Mouse (Mus musculus): ENCODE results near the gene Usf3.

Gene Usf3

DNA sequence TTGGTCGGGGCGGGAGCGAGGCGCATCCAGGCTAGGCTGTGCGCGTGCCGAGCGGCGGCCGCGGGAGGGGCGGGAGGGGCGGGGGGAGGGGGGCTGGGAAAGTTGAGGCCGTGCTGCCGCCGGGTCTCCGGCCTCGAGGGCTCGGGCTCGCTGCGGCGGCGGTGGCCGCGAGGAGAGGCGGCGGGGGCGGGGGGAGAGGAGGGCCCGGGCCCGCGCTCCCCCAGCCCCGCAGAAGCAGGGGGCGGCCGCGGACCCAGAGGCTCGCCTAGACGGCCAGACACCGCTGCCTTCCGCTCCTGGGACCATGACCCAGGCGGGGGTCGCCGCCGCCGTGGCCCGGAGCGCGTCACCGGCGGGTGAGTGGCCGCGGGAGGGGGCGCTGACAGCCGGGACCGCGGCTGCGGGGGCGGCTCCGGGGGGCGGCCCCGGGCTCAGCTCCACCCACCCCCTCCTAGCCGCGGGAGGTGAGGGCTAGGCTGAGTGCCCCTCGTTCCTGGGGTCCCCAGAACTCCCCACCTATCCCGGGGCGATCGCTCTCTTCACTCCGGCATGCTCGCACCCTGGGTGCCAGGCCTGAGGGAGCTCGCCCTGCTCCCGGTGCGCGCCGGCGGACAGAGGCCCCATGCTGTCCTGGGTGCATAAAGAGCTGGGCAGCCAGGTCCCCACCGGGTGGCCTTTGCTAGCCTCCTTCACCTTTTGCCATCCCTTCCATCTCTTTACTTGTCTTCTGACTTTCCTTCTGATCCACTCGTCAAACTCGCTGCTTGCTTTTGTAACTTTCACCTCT lies at the start of gene Usf3:
Usf3 (plus strand) TSS at position 92 of the 787 bp plus-strand sequence.
- peak; percentile 79 to 92 for DNase-seq (ENCODE audit: inconsistent age in 2 of 2, low spot score in 1 of 2)

DNA sequence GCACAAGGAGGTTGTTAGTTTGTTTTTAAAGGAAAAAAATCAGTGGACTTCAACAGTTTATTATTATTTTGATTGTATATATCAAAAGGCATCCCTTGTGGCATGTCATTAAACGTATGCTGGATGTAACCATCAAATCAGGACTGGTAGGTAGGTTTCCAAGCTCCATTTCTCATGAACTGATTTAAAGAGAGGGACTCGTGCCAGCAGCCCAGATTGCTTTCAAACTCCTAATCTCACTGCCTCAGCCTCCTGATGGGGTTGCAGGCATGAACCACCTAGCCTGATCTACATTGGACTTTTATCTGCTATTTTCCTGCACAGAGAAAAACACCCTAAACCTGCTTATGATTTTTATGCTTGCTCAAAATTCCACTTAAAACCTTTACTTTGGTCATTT lies 49.3 kb upstream of the Usf3 start:
- no peak for DNase-seq (ENCODE audit: inconsistent age in 2 of 2, low spot score in 1 of 2)

DNA sequence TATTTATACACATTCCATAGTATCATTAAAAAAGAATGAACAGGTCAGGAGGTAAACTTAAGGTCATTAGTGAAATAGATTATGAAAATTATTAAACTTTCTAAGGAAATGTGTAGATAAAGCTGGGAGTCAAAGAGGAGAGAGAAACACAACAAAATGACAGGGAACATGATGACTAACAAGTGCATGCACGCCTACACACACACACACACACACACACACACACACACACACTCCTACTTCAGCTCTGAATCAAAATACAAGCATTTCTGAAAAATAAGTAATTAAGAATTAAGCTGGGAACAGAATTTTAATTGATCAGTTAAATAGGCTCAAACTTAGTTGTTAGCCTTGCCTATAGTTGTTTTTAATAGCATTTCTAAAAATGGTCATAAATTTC lies 48.3 kb upstream of the Usf3 start:
- no peak for DNase-seq (ENCODE audit: inconsistent age in 2 of 2, low spot score in 1 of 2)

DNA sequence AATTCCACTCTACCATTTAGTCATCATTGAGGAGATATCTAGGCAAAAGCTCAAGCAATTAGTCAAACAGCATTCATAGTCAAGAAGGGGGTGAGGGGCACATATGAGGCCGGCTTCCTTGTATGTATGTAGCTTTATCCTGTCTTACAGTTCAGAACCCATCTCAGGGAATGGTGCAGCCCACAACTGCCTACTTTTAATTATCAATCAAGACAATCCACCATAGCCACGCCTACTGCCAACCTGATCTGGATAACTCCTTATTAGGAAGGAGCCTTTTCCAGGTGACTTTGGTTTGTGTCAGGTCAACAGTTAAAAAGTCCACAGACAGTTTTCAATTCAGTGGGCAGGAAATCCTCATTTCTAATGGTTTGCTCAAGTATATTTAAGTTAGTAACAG lies 47.6 kb upstream of the Usf3 start:
- no peak for DNase-seq (ENCODE audit: inconsistent age in 2 of 2, low spot score in 1 of 2)

DNA sequence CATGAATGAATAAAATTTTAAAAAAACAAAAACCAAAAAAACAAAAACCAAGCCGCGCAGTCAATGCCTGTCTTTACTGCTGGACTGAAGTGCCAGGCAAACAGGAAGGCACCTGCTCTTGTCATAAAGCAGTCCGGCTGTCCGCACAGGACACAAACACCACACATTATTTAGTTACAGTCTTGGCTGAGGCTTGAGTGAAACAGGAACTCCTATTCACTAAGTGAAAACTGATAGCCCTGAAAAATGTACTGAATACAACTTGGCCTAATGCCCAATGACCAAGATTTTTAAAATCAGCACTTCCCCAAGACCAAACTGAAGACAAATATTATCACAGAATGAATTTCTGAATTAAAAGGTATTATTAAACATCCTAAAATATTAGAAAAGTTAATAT lies 46.6 kb upstream of the Usf3 start:
- no peak for DNase-seq (ENCODE audit: inconsistent age in 2 of 2, low spot score in 1 of 2)

DNA sequence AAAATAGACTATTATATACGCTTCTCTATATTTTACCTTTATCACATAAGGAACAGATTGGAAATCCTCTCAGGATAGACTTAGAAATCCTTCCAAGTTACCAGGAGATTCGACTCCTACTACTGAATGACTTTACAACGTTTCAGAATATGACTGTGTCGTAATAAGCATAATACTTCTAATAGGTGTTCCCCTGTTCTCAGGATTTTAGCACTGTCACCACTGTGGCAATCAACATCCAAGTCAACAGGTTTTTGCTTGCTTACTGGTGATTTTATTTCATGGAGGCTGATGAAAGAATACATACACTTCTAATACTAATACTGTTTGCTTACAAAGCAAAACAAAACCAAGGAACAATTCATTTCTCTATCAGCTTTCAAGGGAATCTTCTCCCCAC lies 40.7 kb upstream of the Usf3 start:
- peak in 1 of 2 experiments; percentile 13 for DNase-seq (ENCODE audit: inconsistent age in 2 of 2, low spot score in 1 of 2)

DNA sequence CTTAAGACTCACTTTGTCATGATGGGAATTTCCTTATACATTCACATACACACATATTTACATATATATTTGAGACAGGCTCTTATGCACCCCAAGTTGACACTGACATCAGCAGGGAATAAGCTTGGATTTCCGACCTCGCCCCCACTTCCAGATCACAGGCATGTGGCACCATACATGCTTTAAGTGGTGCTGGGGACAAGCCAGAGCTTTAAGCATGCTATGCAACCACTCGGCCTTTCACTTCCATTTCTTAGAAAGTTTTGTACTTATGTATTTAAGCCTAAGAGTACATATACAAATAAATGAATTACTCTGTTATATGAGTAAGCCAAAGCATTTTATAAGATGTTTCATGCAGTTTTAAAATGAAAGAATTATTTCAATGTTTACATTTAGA lies 39.9 kb upstream of the Usf3 start:
- DNase-seq (ENCODE audit: inconsistent age in 2 of 2, low spot score in 1 of 2), result peak in 1 of 2 experiments; percentile 15

DNA sequence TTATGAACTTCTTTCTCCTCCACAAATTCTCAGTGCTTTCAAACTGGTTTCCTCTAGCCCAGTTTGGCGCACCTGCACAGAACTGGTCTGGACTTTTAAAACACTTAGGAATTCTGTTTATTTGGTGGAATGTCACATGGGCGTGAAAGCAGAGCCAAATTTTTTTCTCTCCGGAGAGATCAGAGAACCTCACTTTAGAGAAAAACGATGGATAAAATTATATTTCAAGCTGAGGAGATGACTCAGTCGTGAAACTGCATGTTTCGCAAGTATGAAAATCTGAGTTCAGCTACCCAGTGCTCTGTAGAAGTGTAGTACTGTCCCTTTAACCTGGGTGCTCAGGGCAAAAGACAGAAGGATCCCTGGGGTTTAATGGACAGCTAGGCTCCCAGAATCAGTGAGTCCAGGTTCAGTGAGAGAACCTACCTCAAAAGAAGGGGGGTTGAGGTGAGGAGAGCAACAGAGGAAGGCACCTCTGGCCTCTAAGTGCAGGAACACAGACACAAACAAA lies 36.5 kb upstream of the Usf3 start:
- DNase-seq (ENCODE audit: inconsistent age in 2 of 2, low spot score in 1 of 2), result peak in 1 of 2 experiments; percentile 71

DNA sequence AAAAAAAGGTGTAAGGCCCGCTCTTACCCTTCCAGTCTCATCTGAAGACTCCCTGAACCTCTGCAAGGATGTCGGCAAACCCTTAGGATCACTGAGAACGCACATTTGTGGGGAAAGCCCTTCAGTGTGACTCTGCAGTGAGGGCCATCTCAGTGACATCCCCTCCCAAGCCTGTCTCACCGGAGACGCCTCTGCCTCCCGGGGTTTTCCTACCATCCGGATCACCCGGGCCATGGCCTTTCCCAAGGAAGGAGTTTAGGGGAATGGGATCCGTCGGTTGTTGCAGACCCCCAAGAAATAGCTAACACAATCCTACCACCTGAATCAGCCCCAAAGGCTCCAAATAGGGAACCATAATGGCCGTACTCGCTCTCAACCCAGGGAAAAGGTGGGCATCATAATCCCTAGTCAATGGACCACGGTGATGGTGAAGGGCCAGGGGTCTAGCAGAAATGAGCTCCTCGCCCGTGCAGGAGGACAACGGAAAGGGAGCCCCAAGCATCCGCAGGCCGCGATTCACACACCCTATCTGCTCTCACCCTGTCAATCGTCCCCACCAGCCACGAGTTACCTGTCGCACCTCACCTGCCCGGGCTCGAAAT lies 34.6 kb upstream of the Usf3 start:
- no peak for DNase-seq (ENCODE audit: inconsistent age in 2 of 2, low spot score in 1 of 2)

DNA sequence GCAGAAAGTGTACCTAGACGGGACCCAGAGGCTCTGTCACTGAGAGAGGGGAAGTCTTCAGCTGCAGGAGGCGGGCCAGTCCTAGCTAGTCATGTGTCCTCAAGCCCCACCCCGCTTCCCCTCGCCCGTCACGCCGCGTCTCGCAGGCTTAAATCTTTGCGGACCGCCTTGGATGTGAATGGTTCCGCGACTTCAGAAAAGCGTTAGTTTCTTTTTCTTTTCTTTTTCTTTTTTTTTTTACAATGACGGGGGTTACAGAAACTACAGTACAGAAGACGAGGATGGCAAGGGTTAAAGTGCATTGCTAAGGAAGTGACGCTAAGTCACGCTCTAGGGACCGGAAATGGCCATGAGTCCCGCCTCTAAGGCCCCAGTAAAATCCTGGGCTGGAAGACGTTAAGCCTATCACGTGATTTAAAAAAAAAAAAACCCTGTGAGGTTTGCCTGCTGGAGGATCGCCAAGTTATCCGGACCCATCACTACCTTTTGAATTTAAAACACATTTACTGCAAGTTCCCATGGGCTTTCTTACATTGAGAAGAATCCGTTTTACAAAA lies 34.0 kb upstream of the Usf3 start:
- DNase-seq (ENCODE audit: inconsistent age in 2 of 2, low spot score in 1 of 2), result peak; percentile 91 to 97

DNA sequence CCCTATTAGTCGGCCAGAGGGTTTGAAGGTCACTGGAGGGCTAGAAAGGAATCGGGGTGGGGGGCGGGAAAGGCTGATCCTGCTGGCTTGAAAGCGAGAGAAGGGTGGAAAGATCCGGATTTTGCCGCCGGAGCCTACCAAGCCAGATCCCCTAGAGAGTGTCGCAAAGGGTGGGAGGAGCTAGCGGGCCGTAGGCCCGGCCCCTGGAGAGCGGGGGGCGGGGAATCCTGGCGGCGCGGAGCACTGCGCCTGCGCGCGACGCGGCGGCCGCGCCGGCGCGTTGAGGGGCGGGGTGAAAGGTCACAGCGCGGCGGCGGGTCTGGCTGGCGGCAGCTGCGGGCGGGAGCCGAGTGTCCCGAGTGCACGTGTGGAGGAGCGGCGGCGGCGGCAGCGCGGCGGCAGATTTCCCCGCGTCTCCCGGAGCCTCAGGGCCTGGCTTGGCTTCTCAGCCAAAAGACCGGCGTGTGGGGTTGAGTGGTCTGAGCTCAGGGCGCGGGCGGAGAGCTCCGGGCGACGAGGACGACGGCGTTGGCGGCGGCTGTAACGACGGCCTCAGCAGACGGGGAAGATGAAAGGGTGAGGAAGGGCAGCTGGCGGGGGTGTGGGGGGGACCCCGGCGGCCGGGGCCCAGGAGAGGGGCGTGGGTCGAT lies 33.4 kb upstream of the Usf3 start, which contains the start of the genes Atp6v1a and Naa50:
Atp6v1a (minus strand) TSS at position 170 of the 650 bp plus-strand sequence.
Naa50 (plus strand) TSS at position 295 of the 650 bp plus-strand sequence.
- peak; percentile 94 to 98 for DNase-seq (ENCODE audit: inconsistent age in 2 of 2, low spot score in 1 of 2)

DNA sequence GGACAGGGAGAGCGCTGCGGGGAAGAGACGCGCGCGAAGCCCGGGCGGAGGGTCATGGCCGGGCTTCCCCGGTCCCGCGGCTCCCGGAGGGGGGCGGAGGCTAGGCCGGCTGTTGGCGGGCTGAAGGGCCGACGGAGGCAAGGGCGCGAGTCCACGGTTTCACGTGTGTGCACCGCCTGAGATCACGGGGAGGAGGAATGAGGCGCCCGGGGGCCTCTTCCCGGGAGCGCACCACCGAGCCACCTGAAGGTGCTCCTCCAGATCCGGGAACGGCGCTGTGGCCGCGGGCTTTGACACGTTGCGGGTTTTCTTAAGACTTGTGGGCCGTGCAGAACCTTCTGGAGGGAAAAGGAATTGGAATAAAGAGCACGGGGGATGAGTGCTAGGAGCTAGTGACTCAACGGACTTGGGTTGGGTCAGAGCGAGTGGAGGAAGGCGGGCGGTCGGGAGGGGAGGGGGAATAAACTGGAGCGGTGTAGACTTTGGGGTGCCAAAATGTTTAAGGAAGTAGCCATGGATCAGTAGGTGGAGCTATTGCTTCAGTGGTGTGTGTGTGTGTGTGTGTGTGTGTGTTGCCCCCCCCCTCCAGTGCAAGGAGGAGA lies 32.8 kb upstream of the Usf3 start:
- DNase-seq (ENCODE audit: inconsistent age in 2 of 2, low spot score in 1 of 2), result peak; percentile 87 to 95

DNA sequence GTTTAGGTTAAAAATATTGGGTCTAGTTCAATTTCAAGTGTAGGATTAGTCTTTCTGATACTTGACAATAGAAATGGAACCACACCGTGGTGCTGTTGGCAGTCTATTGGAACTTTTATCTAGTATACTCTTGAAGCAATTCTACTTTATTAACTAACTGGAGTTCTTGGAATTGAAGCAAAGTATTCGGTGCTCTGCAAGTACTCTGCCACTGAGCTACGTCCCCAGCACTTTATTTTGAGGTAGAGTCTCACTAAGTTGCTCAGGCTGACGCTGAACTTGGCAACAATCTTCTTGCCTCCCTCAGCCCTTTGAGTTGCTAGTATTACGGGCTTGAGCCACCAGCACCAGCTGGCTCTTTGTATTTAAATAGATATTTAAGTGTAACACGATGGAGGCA lies 31.6 kb upstream of the Usf3 start:
- peak in 1 of 2 experiments; percentile 68 for DNase-seq (ENCODE audit: inconsistent age in 2 of 2, low spot score in 1 of 2)

DNA sequence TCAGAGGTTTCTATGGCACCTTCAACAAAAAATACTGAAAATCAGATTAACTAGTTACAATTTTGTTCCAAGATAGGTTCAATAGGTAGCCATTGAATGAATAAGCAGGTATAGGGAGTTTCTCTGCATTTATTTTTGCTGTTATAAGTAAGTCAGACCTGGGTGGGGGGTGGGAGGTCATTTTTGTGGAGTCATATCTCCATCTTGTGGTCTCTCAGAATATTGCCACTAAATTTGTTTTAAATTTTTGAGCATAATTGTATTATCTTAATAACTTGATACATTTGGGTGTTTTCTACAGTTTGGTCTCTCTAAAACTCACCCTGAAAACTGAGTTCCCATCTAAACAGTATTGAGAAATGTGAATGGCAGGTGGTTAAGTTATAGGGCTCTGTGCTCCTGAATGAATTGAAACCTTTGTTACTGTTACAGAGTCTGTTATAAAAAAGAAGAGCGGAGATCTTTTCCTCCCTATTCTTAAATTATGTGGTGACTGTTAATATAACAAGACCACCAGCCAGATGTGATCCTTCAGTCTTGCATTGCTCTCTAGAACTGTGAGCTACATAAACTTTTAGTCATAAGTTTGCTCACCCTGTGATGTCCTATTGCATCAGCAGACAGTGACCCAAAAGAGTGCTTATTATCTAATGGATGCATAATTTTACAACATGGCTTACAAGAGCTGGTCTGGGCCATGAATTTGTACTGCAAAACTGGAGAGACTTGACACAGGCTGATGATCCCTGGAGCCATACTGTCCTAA lies 23.9 kb upstream of the Usf3 start:
- DNase-seq (ENCODE audit: inconsistent age in 2 of 2, low spot score in 1 of 2), result no peak

DNA sequence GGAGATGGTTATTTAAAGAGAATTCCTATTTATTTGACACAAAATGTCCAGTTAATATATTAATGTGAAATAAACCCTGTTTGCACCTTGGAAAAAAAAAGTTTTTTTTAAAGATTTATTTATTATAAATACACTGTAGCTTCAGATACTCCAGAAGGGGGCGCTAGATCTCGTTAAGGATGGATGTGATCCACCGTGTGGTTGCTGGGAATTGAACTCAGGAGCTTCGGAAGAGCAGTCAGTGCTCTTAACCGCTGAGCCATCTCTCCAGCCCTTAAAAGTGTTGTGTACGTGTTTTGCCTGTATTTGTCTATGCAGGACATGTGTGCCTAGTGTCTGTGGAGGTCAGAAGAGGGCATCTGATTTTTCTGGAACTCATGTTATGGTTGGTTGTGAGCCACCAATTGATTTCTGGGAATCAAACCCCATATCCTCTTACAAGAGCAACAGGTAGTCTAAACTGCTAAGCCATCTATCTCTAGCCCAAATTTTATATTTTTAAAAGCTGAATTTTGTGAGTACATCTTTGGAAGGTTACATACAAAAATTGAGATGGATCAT lies 18.5 kb upstream of the Usf3 start:
- DNase-seq (ENCODE audit: inconsistent age in 2 of 2, low spot score in 1 of 2), result no peak

DNA sequence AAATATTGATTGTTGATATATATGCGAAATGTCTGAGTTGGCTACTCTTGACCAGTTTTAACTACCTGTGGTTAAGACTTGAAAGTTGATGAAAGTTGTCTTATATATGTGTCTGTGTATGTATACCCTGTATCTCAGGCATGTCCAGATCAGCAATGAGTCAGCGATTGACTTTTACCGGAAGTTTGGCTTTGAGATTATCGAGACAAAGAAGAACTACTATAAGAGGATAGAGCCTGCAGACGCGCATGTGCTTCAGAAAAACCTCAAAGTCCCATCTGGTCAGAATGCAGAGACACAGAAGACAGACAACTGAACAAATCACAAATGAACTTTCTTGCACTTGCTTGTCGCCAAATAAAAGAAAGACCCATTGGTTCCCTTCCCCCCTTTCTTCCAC lies 13.7 kb upstream of the Usf3 start:
- DNase-seq (ENCODE audit: inconsistent age in 2 of 2, low spot score in 1 of 2), result no peak

DNA sequence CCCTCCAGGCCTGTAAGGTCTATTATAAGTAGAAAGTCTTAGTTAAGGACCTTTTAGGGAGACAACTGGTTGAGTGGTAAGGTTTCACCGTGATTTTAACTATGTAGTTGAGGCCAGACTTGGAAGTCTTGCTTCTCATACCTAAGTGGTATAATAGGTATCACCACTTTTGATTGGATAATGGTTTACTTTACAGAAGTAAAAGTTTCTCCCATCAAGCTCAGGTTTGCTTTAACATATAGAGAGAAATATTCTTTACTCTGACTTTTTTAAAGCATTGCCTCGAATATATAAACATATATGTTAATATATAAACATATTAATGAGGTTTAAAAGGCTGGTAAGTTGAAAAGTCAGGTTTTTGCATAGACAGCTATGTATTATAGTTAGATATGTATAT lies 9.2 kb upstream of the Usf3 start:
- no peak for DNase-seq (ENCODE audit: inconsistent age in 2 of 2, low spot score in 1 of 2)

DNA sequence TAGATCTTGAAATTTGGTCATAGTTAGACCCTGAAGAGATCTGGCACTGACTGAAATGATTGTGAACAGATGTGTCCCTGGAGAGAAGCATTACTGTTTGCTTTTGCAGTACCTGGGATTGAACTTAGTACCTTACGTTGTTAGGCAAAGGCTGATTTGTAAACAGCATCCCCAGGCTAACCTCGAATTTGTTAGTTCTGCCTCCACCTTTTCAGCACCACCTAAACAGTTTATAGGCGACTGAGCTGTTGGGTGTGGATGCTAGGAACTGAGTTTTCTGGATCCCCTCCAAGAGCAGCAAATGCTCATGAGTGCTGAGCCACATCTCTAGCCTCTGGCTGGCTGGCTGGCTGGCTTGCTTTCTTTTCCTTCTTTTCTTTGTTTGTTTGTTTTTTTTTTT lies 7.9 kb upstream of the Usf3 start:
- DNase-seq (ENCODE audit: inconsistent age in 2 of 2, low spot score in 1 of 2), result no peak

DNA sequence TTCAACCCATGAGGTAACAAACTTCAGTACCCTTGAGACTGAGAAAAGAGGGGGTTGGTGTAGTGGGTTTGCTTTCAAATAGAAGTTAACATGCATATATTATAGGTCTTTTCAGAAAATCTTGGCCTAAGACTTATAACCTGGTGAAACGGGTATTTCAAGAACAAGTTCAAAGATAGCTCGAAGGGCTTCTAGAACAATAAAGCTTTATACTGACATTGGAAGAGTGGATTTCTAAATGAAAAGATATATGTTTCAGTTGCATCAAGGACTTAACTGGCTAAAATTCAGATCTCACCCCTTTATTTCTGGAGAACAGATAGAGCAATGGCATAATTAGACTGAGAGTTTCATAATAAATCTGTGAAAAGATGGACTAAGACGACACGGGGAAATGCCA lies 4.1 kb upstream of the Usf3 start:
- DNase-seq (ENCODE audit: inconsistent age in 2 of 2, low spot score in 1 of 2), result no peak

Measured in adrenal gland, adult (tissue).